Mouse (Mus musculus) forebrain, postnatal 0 days (tissue): ENCODE data around the gene Slc35d2. TPM values are rescaled to one million over a fixed set of nuclear protein-coding genes. Genes with fewer than 3 reads are reported as not detected.
A peak's percentile ranks its signal among the peaks of the same experiment; 100 is the strongest.

Experiments
- ATAC-seq: fragments of 200-750 bp; cut with Nextera tagmentation; 2 replicates; pipeline ENCODE4 v1.8.0; 2017; ENCODE audit warnings: mild to moderate bottlenecking, moderate library complexity
- DNase-seq: peaks from one replicate; pipeline ENCODE4 v3.0.0-alpha.2; 2015
- H3K27ac ChIP-seq: fragments of 300-500 bp; sonication (generic); 2 replicates; pipeline ENCODE4 v1.5.1; 2014; ENCODE audit warnings: low read depth, mild to moderate bottlenecking, antibody characterized with exemption, low read length, moderate library complexity, mixed read lengths
- H3K27me3 ChIP-seq: fragments of 300-500 bp; sonication (generic); 2 replicates; pipeline ENCODE4 v1.6.1; 2014; ENCODE audit warnings: mild to moderate bottlenecking, low read length, mixed read lengths; ENCODE audit not compliant: insufficient read depth
- H3K36me3 ChIP-seq: fragments of 300-500 bp; sonication (generic); 2 replicates; pipeline ENCODE4 v1.6.1; 2014; ENCODE audit warnings: mild to moderate bottlenecking, moderate library complexity; ENCODE audit not compliant: insufficient read depth
- H3K4me1 ChIP-seq: fragments of 300-500 bp; sonication (generic); 2 replicates; pipeline ENCODE4 v1.6.1; 2014; ENCODE audit warnings: antibody characterized with exemption; ENCODE audit not compliant: insufficient read depth
- H3K4me2 ChIP-seq: fragments of 300-500 bp; sonication (generic); 2 replicates; pipeline ENCODE4 v1.6.1; 2014; ENCODE audit warnings: low read depth, mild to moderate bottlenecking, moderate library complexity
- H3K4me3 ChIP-seq: fragments of 300-500 bp; sonication (generic); 2 replicates; pipeline ENCODE4 v1.5.1; 2014; ENCODE audit warnings: low read depth, low read length, mixed read lengths
- H3K9ac ChIP-seq: fragments of 300-500 bp; sonication (generic); 2 replicates; pipeline ENCODE4 v1.6.1; 2014; ENCODE audit warnings: mild to moderate bottlenecking
- H3K9me3 ChIP-seq: fragments of 300-500 bp; sonication (generic); 2 replicates; pipeline ENCODE4 v1.6.1; 2016; ENCODE audit warnings: low read length
- CTCF ChIP-seq: sonication (generic); IDR thresholded peaks from 2 replicates; pipeline ENCODE4 v1.5.1; 2016; ENCODE audit warnings: antibody characterized with exemption, control low read depth, low read depth
- WGBS: fragments of 180-500 bp; shearing (Covaris S2); extraction: QIAGEN DNeasy Blood & Tissue Kit; methylation state at CpG from one replicate; pipeline ENCODE4 v1.1.7; 2014; 5-methylcytosine and 5-hydroxymethylcytosine counted together
- polyA plus RNA-seq: library from polyadenylated mRNA; unstranded; fragments of >200 nt; fragmentation: Nextera tagmentation; extraction: Ambion mirVana; gene quantifications from 2 replicates; pipeline ENCODE4 v1.2.1, GENCODE M21; 2015
- total RNA-seq: library from RNA; depleted of rRNA; stranded (reverse); fragments of >200 nt; gene quantifications from 2 replicates; pipeline ENCODE4 v1.2.3, GENCODE M21; 2014

The Slc35d2 gene
- total and polyA plus RNA-seq, 2 experiments from 2014 or later = 1.5 to 2.6 TPM

GRCm38 (mm10) chr13:64117442-64117841, 11.7 kb downstream of the Slc35d2 start:
- H3K9me3 ChIP-seq = no peaks in the 10 kb centered on the region
- H3K27me3 ChIP-seq = no peaks in the 10 kb centered on the region
- no peaks in the 10 kb centered on the region for H3K36me3 ChIP-seq
- H3K9ac ChIP-seq = no peak overlapping the region
- H3K4me1 ChIP-seq = no peaks in the 10 kb centered on the region
- H3K27ac ChIP-seq = no peak overlapping the region
- WGBS = 60% methylated on average over 2 of the region's 2 CpGs
- DNase-seq = no peak
- H3K4me3 ChIP-seq = no peak overlapping the region
- TF ChIP-seq CTCF = 0 out of 2 replicates have a peak, but pooled peaks have one; percentile 12
- no peak overlapping the region for H3K4me2 ChIP-seq
- no peak for ATAC-seq

DNA sequence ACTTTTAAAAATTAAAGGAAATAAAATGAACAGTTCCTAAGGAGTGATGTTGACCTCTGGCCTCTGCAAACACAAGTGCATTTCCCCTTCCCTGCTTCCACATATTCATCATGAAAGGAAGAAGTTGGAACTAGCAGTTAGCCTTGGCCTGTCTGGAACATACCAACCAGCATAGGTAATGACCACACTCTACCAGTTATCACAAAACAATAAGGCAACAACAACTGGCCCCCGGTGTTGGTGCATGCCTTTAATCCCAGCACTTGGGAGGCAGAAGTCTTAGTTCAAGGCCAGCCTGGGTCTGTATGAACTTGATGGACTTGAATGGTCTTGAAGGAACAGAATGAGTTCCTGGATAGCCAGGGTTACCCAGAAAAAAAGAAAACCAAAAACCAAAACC, 18.7 kb downstream of the Slc35d2 start:
- H3K4me2 ChIP-seq = no peak overlapping the region
- H3K27me3 ChIP-seq = no peaks in the 10 kb centered on the region
- WGBS = 84% methylated on average over 1 of the region's 1 CpGs
- ATAC-seq (no peak), DNase-seq (no peak)
- no peak for TF ChIP-seq CTCF
- no peaks in the 10 kb centered on the region for H3K9me3 ChIP-seq
- no peaks in the 10 kb centered on the region for H3K4me1 ChIP-seq
- H3K36me3 ChIP-seq = no peaks in the 10 kb centered on the region
- H3K9ac ChIP-seq = no peak overlapping the region
- no peak overlapping the region for H3K27ac ChIP-seq
- H3K4me3 ChIP-seq = no peak overlapping the region

DNA sequence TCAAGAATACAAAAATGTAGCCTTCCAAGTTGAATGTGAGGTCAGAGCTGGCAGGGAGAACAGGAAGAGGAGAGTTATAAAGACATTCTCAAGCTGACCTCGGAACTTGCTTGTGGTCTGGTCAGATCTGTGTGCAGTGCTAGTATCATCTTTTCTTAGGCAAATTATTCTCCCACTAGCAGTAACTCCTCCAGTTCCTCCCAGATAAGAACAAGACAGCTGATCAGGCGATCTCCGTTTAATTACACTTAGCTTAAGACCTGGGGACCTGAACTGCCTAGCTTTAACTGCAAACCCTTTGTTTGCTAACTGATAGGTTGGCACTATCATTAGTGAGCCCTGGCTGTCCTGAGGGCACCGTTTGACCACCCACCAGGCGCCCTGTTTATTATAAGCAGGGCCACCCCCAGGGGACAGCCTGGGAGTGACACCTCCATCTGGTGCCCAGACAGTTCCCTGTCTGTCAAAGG, 20.8 kb downstream of the Slc35d2 start:
- ATAC-seq (no peak), DNase-seq (no peak)
- no peak for TF ChIP-seq CTCF
- 39% methylated on average over 5 of the region's 5 CpGs for WGBS
- H3K4me1 ChIP-seq = no peaks in the 10 kb centered on the region
- no peak overlapping the region for H3K4me3 ChIP-seq
- H3K4me2 ChIP-seq = no peak overlapping the region
- H3K27ac ChIP-seq = no peak overlapping the region
- H3K9ac ChIP-seq = no peak overlapping the region
- no peaks in the 10 kb centered on the region for H3K27me3 ChIP-seq
- H3K9me3 ChIP-seq = no peaks in the 10 kb centered on the region
- H3K36me3 ChIP-seq = no peaks in the 10 kb centered on the region

GRCm38 (mm10) chr13:64107535-64107934, 21.6 kb downstream of the Slc35d2 start:
- Histone ChIP-seq H3K4me3 (no peak overlapping the region), H3K36me3 (no peaks in the 10 kb centered on the region), H3K9ac (no peak overlapping the region), H3K27ac (no peak overlapping the region), H3K9me3 (no peaks in the 10 kb centered on the region), H3K4me1 (no peaks in the 10 kb centered on the region), H3K4me2 (no peak overlapping the region), H3K27me3 (no peaks in the 10 kb centered on the region)
- ATAC-seq (no peak), DNase-seq (no peak)
- no peak for TF ChIP-seq CTCF
- 25% methylated on average over 8 of the region's 8 CpGs for WGBS

DNA sequence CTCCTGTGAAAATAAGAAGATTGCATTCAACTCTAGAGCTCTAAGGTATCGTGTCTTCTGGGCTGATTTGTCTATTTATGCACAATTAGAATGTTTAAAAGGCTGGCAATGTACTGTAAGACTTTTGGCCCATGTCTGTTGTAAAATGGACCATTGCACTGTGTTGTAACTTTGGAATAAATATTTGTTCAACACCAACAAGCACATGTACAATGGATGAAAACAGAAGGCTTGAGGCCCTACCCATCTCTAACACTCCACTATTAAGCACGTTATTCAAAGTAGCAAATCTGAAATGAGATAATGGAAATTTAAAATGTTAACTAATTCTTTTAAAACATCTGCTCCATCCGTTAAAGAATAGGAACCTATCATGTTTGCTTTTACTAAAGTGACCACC, 22.1 kb downstream of the Slc35d2 start:
- Histone ChIP-seq H3K9ac (no peak overlapping the region), H3K4me3 (no peak overlapping the region), H3K27me3 (no peaks in the 10 kb centered on the region), H3K4me2 (no peak overlapping the region), H3K36me3 (no peaks in the 10 kb centered on the region), H3K4me1 (no peaks in the 10 kb centered on the region), H3K27ac (no peak overlapping the region), H3K9me3 (no peaks in the 10 kb centered on the region)
- TF ChIP-seq CTCF = no peak
- DNase-seq (no peak), ATAC-seq (no peak)
- 33% methylated on average over 3 of the region's 3 CpGs for WGBS

GRCm38 (mm10) chr13:64105690-64106089, 23.5 kb downstream of the Slc35d2 start:
- Histone ChIP-seq H3K36me3 (no peaks in the 10 kb centered on the region), H3K9ac (no peak overlapping the region), H3K27ac (no peak overlapping the region), H3K4me2 (no peak overlapping the region), H3K9me3 (no peaks in the 10 kb centered on the region), H3K27me3 (no peaks in the 10 kb centered on the region), H3K4me3 (no peak overlapping the region), H3K4me1 (no peaks in the 10 kb centered on the region)
- no peak for TF ChIP-seq CTCF
- DNase-seq (no peak), ATAC-seq (no peak)
- 94% methylated on average over 3 of the region's 3 CpGs for WGBS

DNA sequence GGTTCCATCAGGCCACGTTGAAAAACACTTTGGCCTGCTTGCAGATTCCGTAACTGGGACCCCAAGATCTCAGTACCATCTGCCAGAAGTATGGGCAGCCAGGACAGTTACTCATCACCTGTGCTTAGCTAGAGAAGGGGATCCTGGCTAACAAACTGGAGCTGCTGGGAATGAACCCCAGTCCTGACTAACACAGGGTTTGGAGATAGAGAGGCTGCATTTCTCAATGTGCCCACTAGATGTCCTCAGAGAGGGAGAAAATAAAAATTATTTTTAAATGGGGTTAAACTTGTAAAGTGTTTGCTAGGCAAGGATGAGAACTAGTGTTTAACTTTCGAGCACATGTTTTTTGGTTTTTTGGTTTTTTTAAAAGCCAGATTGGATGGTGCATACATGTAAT, 29.0 kb downstream of the Slc35d2 start:
- H3K27ac ChIP-seq = no peak overlapping the region

More for the DNA sequence above, 29.0 kb downstream of the Slc35d2 start:
- ATAC-seq (peak; percentile 60; the same call in 1 of the 2 replicates), DNase-seq (peak; percentile 78)
- no peaks in the 10 kb centered on the region for H3K4me1 ChIP-seq
- H3K9ac ChIP-seq = no peak overlapping the region
- H3K4me2 ChIP-seq = no peak overlapping the region
- H3K27me3 ChIP-seq = no peaks in the 10 kb centered on the region
- 69% methylated on average over 3 of the region's 3 CpGs for WGBS
- peak; percentile 77 for TF ChIP-seq CTCF
- H3K9me3 ChIP-seq = no peaks in the 10 kb centered on the region
- no peaks in the 10 kb centered on the region for H3K36me3 ChIP-seq
- H3K4me3 ChIP-seq = no peak overlapping the region
